Mouse (Mus musculus) neural tube, embryonic 12.5 days (tissue): ENCODE results near the gene Igf2bp2. TPM values are rescaled to one million over a fixed set of nuclear protein-coding genes. Genes with fewer than 3 reads are reported as not detected.

Experiments used
- ATAC-seq: fragments of 200-750 bp; cut with Nextera tagmentation; 2 replicates; pipeline ENCODE4 v1.8.0; 2017; ENCODE audit warnings: low read depth, mild to moderate bottlenecking, moderate TSS enrichment, moderate library complexity; ENCODE audit not compliant: low FRiP score
- H3K27ac ChIP-seq: fragments of 300-500 bp; sonication (generic); 2 replicates; pipeline ENCODE4 v1.5.1; 2016
- H3K27me3 ChIP-seq: fragments of 300-500 bp; sonication (generic); replicated peaks from 2 replicates; pipeline ENCODE4 v1.6.1; 2016; ENCODE audit warnings: mild to moderate bottlenecking
- H3K36me3 ChIP-seq: fragments of 300-500 bp; sonication (generic); 2 replicates; pipeline ENCODE4 v1.6.1; 2016; ENCODE audit warnings: mild to moderate bottlenecking
- H3K4me1 ChIP-seq: fragments of 300-500 bp; sonication (generic); 2 replicates; pipeline ENCODE4 v1.6.1; 2016
- H3K4me2 ChIP-seq: fragments of 300-500 bp; sonication (generic); replicated peaks from 2 replicates; pipeline ENCODE4 v1.6.1; 2016; ENCODE audit warnings: mild to moderate bottlenecking
- H3K4me3 ChIP-seq: fragments of 300-500 bp; sonication (generic); 2 replicates; pipeline ENCODE4 v1.5.1; 2016
- H3K9ac ChIP-seq: fragments of 300-500 bp; sonication (generic); 2 replicates; pipeline ENCODE4 v1.6.1; 2016; ENCODE audit warnings: mild to moderate bottlenecking
- H3K9me3 ChIP-seq: fragments of 300-500 bp; sonication (generic); 2 replicates; pipeline ENCODE4 v1.6.1; 2016; ENCODE audit warnings: mild to moderate bottlenecking
- WGBS: fragments of 180-500 bp; shearing (Covaris S2); methylation state at CpG from one replicate; pipeline ENCODE4 v1.1.7; 2016; 5-methylcytosine and 5-hydroxymethylcytosine counted together
- polyA plus RNA-seq: library from polyadenylated mRNA; unstranded; fragments of >200 nt; fragmentation: Nextera tagmentation; extraction: Ambion mirVana; gene quantifications from 2 replicates; pipeline ENCODE4 v1.2.1, GENCODE M21; 2016

The Igf2bp2 gene
- polyA plus RNA-seq, 1 experiment from 2014 or later: 87.6 TPM

GRCm38 (mm10) chr16:22118716-22119501 lies 44.2 kb downstream of the Igf2bp2 start:
- no peak for ATAC-seq
- no peak overlapping the region for H3K27ac ChIP-seq
- H3K27me3 ChIP-seq: no peaks in the 10 kb centered on the region
- H3K9me3 ChIP-seq: no peaks in the 10 kb centered on the region
- no peaks in the 10 kb centered on the region for H3K4me1 ChIP-seq
- WGBS: 86% methylated on average over 14 of the region's 14 CpGs
- peaks cover 9% of the 10 kb centered on the region for H3K36me3 ChIP-seq
- no peak overlapping the region for H3K4me3 ChIP-seq
- no peak overlapping the region for H3K9ac ChIP-seq
- no peak overlapping the region for H3K4me2 ChIP-seq

- Histone ChIP-seq H3K4me3 (no peak overlapping the region), H3K27ac (no peak overlapping the region), H3K4me1 (no peaks in the 10 kb centered on the region), H3K4me2 (no peak overlapping the region), H3K9ac (no peak overlapping the region), H3K36me3 (peaks cover 9% of the 10 kb centered on the region), H3K27me3 (no peaks in the 10 kb centered on the region), H3K9me3 (no peaks in the 10 kb centered on the region)
- ATAC-seq: no peak
- 87% methylated on average over 4 of the region's 4 CpGs for WGBS
Observed at GRCm38 (mm10) chr16:22118151-22118550, 44.9 kb downstream of the Igf2bp2 start.

GRCm38 (mm10) chr16:22116748-22117147 lies 46.4 kb downstream of the Igf2bp2 start:
- H3K9me3 ChIP-seq: no peaks in the 10 kb centered on the region
- no peak overlapping the region for H3K4me2 ChIP-seq
- H3K4me3 ChIP-seq: no peak overlapping the region
- ATAC-seq: no peak
- H3K27ac ChIP-seq: no peak overlapping the region
- no peaks in the 10 kb centered on the region for H3K27me3 ChIP-seq
- H3K36me3 ChIP-seq: peaks cover 9% of the 10 kb centered on the region
- no peak overlapping the region for H3K9ac ChIP-seq
- 94% methylated on average over 4 of the region's 4 CpGs for WGBS
- H3K4me1 ChIP-seq: no peaks in the 10 kb centered on the region

GRCm38 (mm10) chr16:22116058-22116457 lies 47.0 kb downstream of the Igf2bp2 start:
- Histone ChIP-seq H3K27ac (no peak overlapping the region), H3K4me3 (no peak overlapping the region), H3K9ac (no peak overlapping the region), H3K4me1 (no peaks in the 10 kb centered on the region), H3K27me3 (no peaks in the 10 kb centered on the region), H3K36me3 (peaks cover 9% of the 10 kb centered on the region), H3K9me3 (no peaks in the 10 kb centered on the region), H3K4me2 (no peak overlapping the region)
- ATAC-seq: no peak
- WGBS: 86% methylated on average over 6 of the region's 6 CpGs

GRCm38 (mm10) chr16:22110036-22110435 lies 53.1 kb downstream of the Igf2bp2 start:
- no peak for ATAC-seq
- Histone ChIP-seq H3K36me3 (no peaks in the 10 kb centered on the region), H3K9ac (no peak overlapping the region), H3K4me2 (no peak overlapping the region), H3K4me1 (no peaks in the 10 kb centered on the region), H3K4me3 (no peak overlapping the region), H3K27ac (no peak overlapping the region), H3K9me3 (no peaks in the 10 kb centered on the region), H3K27me3 (no peaks in the 10 kb centered on the region)
- WGBS: 65% methylated on average over 1 of the region's 1 CpGs

- Histone ChIP-seq H3K36me3 (no peaks in the 10 kb centered on the region), H3K9me3 (no peaks in the 10 kb centered on the region), H3K27ac (no peak overlapping the region), H3K9ac (no peak overlapping the region), H3K27me3 (no peaks in the 10 kb centered on the region), H3K4me2 (no peak overlapping the region), H3K4me3 (no peak overlapping the region), H3K4me1 (no peaks in the 10 kb centered on the region)
- ATAC-seq: no peak
- 83% methylated on average over 4 of the region's 4 CpGs for WGBS
Observed at GRCm38 (mm10) chr16:22109159-22109558, 53.9 kb downstream of the Igf2bp2 start.

GRCm38 (mm10) chr16:22107897-22108516 lies 55.1 kb downstream of the Igf2bp2 start:
- Histone ChIP-seq H3K4me2 (no peak overlapping the region), H3K4me1 (no peaks in the 10 kb centered on the region), H3K27me3 (no peaks in the 10 kb centered on the region), H3K27ac (no peak overlapping the region), H3K36me3 (no peaks in the 10 kb centered on the region), H3K9ac (no peak overlapping the region), H3K4me3 (no peak overlapping the region), H3K9me3 (no peaks in the 10 kb centered on the region)
- WGBS: 78% methylated on average over 7 of the region's 7 CpGs
- no peak for ATAC-seq

GRCm38 (mm10) chr16:22106012-22106584 lies 57.0 kb downstream of the Igf2bp2 start:
- Histone ChIP-seq H3K4me2 (no peak overlapping the region), H3K4me1 (no peaks in the 10 kb centered on the region)

GRCm38 (mm10) chr16:22100067-22100466 lies 63.0 kb downstream of the Igf2bp2 start:
- Histone ChIP-seq H3K4me1 (peaks cover 7% of the 10 kb centered on the region; the same call in 1 of the 2 replicates), H3K9me3 (no peaks in the 10 kb centered on the region), H3K27ac (no peak overlapping the region), H3K36me3 (no peaks in the 10 kb centered on the region; the same call in 1 of the 2 replicates), H3K9ac (no peak overlapping the region), H3K27me3 (no peaks in the 10 kb centered on the region), H3K4me2 (no peak overlapping the region), H3K4me3 (no peak overlapping the region)
- ATAC-seq: no peak
- WGBS: 88% methylated on average over 2 of the region's 2 CpGs

More at GRCm38 (mm10) chr16:22106012-22106584, 57.0 kb downstream of the Igf2bp2 start:
- Histone ChIP-seq H3K9me3 (no peaks in the 10 kb centered on the region), H3K36me3 (no peaks in the 10 kb centered on the region), H3K27ac (no peak overlapping the region), H3K9ac (no peak overlapping the region), H3K27me3 (no peaks in the 10 kb centered on the region), H3K4me3 (no peak overlapping the region)
- 87% methylated on average over 6 of the region's 6 CpGs for WGBS
- ATAC-seq: no peak

GRCm38 (mm10) chr16:22097659-22098058 lies 65.4 kb downstream of the Igf2bp2 start:
- no peaks in the 10 kb centered on the region for H3K27me3 ChIP-seq
- WGBS: 50% methylated on average over 7 of the region's 7 CpGs
- H3K9ac ChIP-seq: no peak overlapping the region
- no peak for ATAC-seq
- H3K4me2 ChIP-seq: no peak overlapping the region
- H3K36me3 ChIP-seq: no peaks in the 10 kb centered on the region; the same call in 1 of the 2 replicates
- no peak overlapping the region for H3K4me3 ChIP-seq
- H3K27ac ChIP-seq: no peak overlapping the region
- H3K9me3 ChIP-seq: no peaks in the 10 kb centered on the region
- H3K4me1 ChIP-seq: peaks cover 7% of the 10 kb centered on the region; the same call in 1 of the 2 replicates

GRCm38 (mm10) chr16:22095751-22096150 lies 67.3 kb downstream of the Igf2bp2 start:
- ATAC-seq: no peak
- Histone ChIP-seq H3K9ac (no peak overlapping the region), H3K27me3 (no peaks in the 10 kb centered on the region), H3K4me3 (no peak overlapping the region), H3K4me2 (no peak overlapping the region), H3K9me3 (no peaks in the 10 kb centered on the region), H3K4me1 (peaks cover 7% of the 10 kb centered on the region; the same call in 1 of the 2 replicates), H3K27ac (no peak overlapping the region), H3K36me3 (no peaks in the 10 kb centered on the region; the same call in 1 of the 2 replicates)
- WGBS: 93% methylated on average over 1 of the region's 1 CpGs

GRCm38 (mm10) chr16:22091255-22091783 lies 71.8 kb downstream of the Igf2bp2 start:
- no peaks in the 10 kb centered on the region for H3K4me1 ChIP-seq
- no peaks in the 10 kb centered on the region for H3K9me3 ChIP-seq
- H3K27me3 ChIP-seq: no peaks in the 10 kb centered on the region
- H3K4me3 ChIP-seq: no peak overlapping the region
- no peak overlapping the region for H3K27ac ChIP-seq
- 92% methylated on average over 3 of the region's 3 CpGs for WGBS
- peaks cover 13% of the 10 kb centered on the region for H3K36me3 ChIP-seq
- H3K9ac ChIP-seq: no peak overlapping the region
- no peak overlapping the region for H3K4me2 ChIP-seq
- no peak for ATAC-seq
